Mouse (Mus musculus) midbrain, embryonic 16.5 days (tissue): ENCODE data around the gene Dclre1a. TPM values are rescaled to one million over a fixed set of nuclear protein-coding genes. Genes with fewer than 3 reads are reported as not detected.

Source experiments
- ATAC-seq: fragments of 200-750 bp; cut with Nextera tagmentation; 2 replicates; pipeline ENCODE4 v1.8.0; 2017; ENCODE audit warnings: moderate TSS enrichment
- H3K27ac ChIP-seq: fragments of 300-500 bp; sonication (generic); 2 replicates; pipeline ENCODE4 v1.5.1; 2014; ENCODE audit warnings: mild to moderate bottlenecking, low read length, mixed read lengths
- H3K27me3 ChIP-seq: fragments of 300-500 bp; sonication (generic); 2 replicates; pipeline ENCODE4 v1.6.1; 2014; ENCODE audit warnings: low read depth, low read length, mixed read lengths; ENCODE audit not compliant: control insufficient read depth, insufficient read depth
- H3K36me3 ChIP-seq: fragments of 300-500 bp; sonication (generic); 2 replicates; pipeline ENCODE4 v1.6.1; 2014; ENCODE audit warnings: mild to moderate bottlenecking, low read length, moderate library complexity, mixed read lengths; ENCODE audit not compliant: control insufficient read depth, insufficient read depth
- H3K4me1 ChIP-seq: fragments of 300-500 bp; sonication (generic); 2 replicates; pipeline ENCODE4 v1.6.1; 2014; ENCODE audit warnings: mild to moderate bottlenecking, low read length, mixed read lengths; ENCODE audit not compliant: control insufficient read depth, insufficient read depth
- H3K4me2 ChIP-seq: fragments of 300-500 bp; sonication (generic); 2 replicates; pipeline ENCODE4 v1.6.1; 2014; ENCODE audit warnings: mild to moderate bottlenecking, low read length, mixed read lengths
- H3K4me3 ChIP-seq: fragments of 300-500 bp; sonication (generic); 2 replicates; pipeline ENCODE4 v1.5.1; 2014; ENCODE audit warnings: low read depth, mild to moderate bottlenecking, low read length, moderate library complexity, mixed read lengths
- H3K9ac ChIP-seq: fragments of 300-500 bp; sonication (generic); 2 replicates; pipeline ENCODE4 v1.6.1; 2014; ENCODE audit warnings: low read depth, low read length, mixed read lengths
- H3K9me3 ChIP-seq: fragments of 300-500 bp; sonication (generic); replicated peaks from 2 replicates; pipeline ENCODE4 v1.6.1; 2014; ENCODE audit warnings: mild to moderate bottlenecking, low read length, mixed read lengths; ENCODE audit not compliant: control insufficient read depth, poor library complexity, severe bottlenecking
- WGBS: fragments of 180-500 bp; shearing (Covaris S2); extraction: QIAGEN DNeasy Blood & Tissue Kit; methylation state at CpG from one replicate; pipeline ENCODE4 v1.1.7; 2014; 5-methylcytosine and 5-hydroxymethylcytosine counted together
- polyA plus RNA-seq: library from polyadenylated mRNA; unstranded; fragments of >200 nt; fragmentation: Nextera tagmentation; extraction: Ambion mirVana; gene quantifications from 2 replicates; pipeline ENCODE4 v1.2.1, GENCODE M21; 2015

Dclre1a gene
- polyA plus RNA-seq, 1 experiment from 2014 or later, result 10.9 TPM

DNA sequence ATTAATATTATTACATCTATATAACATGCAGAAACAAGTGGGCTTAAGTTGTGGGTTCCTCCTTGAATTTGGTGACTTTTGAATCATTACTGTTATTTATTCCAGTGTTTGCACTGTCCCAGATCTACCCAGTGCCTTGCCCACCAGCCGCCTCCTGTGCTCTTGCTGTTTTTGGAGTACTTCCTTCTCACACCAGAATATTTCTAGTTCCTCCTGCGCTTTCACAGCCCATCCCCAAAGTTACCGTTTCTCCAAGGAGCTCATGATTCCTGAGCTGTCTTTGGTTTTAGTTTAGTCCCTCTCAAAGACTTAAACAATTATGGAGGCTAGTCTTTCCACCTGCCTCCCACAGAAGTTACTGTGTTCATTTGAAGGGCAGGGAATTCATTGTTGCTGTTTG is 15.4 kb upstream of the Dclre1a start:
- no peak overlapping the region for H3K27ac ChIP-seq
- ATAC-seq, result no peak
- no peak overlapping the region for H3K4me3 ChIP-seq
- H3K9me3 ChIP-seq, result no peaks in the 10 kb centered on the region
- no peaks in the 10 kb centered on the region for H3K27me3 ChIP-seq
- H3K9ac ChIP-seq, result no peak overlapping the region
- H3K36me3 ChIP-seq, result no peaks in the 10 kb centered on the region
- H3K4me1 ChIP-seq, result no peaks in the 10 kb centered on the region; the same call in 1 of the 2 replicates
- WGBS, result 94% methylated on average over 3 of the region's 3 CpGs
- no peak overlapping the region for H3K4me2 ChIP-seq

DNA sequence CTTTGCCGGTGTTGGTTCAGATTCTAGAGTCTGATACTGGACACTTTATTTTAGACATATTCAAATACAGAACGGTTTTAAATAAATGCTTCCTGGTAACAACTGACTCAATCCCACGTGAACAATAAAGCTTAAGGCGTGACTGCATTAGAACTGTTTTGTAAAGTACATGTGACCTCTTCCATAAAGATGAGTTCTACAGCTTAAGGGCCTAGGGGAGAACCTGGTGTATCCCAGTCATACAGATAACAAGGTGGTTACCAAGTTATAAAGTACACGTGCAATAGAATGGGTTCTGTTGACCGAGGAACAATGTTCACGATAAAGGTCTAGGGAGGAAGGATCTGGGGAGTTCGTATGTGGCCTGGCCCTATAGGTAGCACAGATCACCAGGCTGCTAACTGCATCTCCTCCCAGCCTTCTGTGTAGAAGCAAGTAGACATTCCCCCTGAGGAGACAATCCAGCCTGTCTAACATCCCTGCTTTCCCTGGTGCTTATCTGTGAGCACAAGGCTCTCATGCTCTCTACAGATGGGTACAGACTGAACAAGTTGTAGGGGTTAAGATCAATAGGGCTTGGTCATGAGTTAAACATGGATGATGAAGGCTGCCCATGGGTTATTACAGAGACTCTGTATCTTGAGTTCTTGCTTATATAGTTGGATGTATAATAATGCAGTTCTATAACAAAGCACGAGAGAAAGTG is 14.6 kb upstream of the Dclre1a start:
- H3K4me2 ChIP-seq, result no peak overlapping the region
- no peak overlapping the region for H3K4me3 ChIP-seq
- 92% methylated on average over 9 of the region's 9 CpGs for WGBS
- no peaks in the 10 kb centered on the region; the same call in 1 of the 2 replicates for H3K4me1 ChIP-seq
- H3K27me3 ChIP-seq, result no peaks in the 10 kb centered on the region
- no peaks in the 10 kb centered on the region for H3K9me3 ChIP-seq
- H3K36me3 ChIP-seq, result no peaks in the 10 kb centered on the region
- ATAC-seq, result no peak
- no peak overlapping the region for H3K27ac ChIP-seq
- H3K9ac ChIP-seq, result no peak overlapping the region

DNA sequence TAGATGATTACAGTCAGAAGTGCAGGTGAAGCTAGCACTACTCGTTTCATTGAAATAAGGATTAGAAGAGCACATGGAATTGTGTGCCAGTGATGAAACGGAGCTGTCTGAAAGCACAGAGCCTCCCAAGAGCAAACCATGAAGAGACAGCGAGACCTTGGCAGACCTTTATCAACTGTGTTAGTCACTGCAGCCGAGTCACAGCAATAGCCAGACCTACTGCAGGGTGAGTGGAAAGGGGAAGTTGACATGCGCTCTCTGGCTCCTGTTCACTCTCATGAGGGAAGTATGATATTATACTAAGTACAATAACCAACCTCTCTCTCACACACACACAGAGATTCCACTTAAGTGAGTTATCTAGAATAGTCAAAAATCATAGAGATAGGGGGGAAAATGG is 8.0 kb upstream of the Dclre1a start:
- Histone ChIP-seq H3K9me3 (no peaks in the 10 kb centered on the region), H3K4me1 (no peaks in the 10 kb centered on the region)
- 84% methylated on average over 5 of the region's 5 CpGs for WGBS

DNA sequence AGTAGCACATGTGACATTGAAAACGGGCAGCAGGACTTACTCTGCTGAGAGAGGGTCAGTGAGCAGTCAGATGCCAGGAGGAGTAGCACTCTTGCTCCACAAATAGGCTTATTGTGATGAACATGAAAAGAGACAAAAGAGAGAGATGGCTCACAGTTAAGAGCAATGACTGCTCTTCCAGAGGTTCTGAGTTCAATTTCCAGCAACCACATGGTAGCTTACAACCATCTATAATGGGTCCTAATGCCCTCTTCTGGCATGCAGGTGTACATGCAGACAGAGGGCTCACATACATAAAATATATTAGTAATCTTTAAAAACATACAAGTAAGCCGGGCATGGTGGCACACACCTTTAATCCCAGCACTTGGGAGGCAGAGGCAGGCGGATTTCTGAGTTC is 5.2 kb upstream of the Dclre1a start:
- no peak overlapping the region for H3K27ac ChIP-seq
- H3K4me3 ChIP-seq, result no peak overlapping the region
- H3K4me2 ChIP-seq, result no peak overlapping the region
- WGBS, result 98% methylated on average over 3 of the region's 3 CpGs
- no peaks in the 10 kb centered on the region for H3K27me3 ChIP-seq
- no peak for ATAC-seq
- no peaks in the 10 kb centered on the region for H3K9me3 ChIP-seq
- peaks cover 22% of the 10 kb centered on the region for H3K36me3 ChIP-seq
- no peak overlapping the region for H3K9ac ChIP-seq
- H3K4me1 ChIP-seq, result peaks cover 10% of the 10 kb centered on the region

More for the DNA sequence above, 8.0 kb upstream of the Dclre1a start:
- ATAC-seq, result no peak
- H3K9ac ChIP-seq, result no peak overlapping the region
- H3K27ac ChIP-seq, result no peak overlapping the region
- H3K27me3 ChIP-seq, result no peaks in the 10 kb centered on the region
- no peak overlapping the region for H3K4me3 ChIP-seq
- no peak overlapping the region for H3K4me2 ChIP-seq
- peaks cover 22% of the 10 kb centered on the region for H3K36me3 ChIP-seq

DNA sequence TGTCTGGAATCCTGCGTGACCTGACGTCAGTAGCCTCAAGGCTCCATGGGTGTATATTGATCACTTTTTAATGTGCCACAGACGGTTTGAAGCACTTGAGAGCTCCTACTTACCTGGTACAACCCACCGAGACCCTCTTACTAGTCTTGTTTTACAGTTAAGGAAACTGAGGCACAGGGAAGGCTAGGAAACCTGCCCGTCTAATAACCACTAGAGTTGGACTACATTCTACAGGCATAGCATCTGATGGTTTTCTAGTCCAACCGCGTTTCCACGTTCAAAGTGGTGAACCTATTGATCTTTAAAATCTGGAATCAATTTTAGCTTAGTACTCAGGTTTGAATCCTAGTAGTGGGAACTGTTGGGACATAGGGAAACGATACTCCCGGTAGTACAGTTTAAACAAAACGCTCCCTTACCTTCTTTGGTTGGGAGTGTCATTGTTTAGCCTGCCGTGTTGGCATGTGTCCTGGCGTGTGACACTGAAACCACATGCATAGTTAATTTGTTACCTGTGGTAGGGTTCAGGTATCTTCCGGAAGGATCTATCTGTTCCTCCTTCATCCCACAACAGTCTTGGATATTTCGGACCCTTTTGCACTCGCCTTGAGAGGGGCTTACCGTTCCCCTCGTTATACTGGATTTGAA is 1.1 kb upstream of the Dclre1a start:
- WGBS, result 22% methylated on average over 18 of the region's 18 CpGs
- H3K9me3 ChIP-seq, result no peaks in the 10 kb centered on the region
- peak; percentile 60 for ATAC-seq

DNA sequence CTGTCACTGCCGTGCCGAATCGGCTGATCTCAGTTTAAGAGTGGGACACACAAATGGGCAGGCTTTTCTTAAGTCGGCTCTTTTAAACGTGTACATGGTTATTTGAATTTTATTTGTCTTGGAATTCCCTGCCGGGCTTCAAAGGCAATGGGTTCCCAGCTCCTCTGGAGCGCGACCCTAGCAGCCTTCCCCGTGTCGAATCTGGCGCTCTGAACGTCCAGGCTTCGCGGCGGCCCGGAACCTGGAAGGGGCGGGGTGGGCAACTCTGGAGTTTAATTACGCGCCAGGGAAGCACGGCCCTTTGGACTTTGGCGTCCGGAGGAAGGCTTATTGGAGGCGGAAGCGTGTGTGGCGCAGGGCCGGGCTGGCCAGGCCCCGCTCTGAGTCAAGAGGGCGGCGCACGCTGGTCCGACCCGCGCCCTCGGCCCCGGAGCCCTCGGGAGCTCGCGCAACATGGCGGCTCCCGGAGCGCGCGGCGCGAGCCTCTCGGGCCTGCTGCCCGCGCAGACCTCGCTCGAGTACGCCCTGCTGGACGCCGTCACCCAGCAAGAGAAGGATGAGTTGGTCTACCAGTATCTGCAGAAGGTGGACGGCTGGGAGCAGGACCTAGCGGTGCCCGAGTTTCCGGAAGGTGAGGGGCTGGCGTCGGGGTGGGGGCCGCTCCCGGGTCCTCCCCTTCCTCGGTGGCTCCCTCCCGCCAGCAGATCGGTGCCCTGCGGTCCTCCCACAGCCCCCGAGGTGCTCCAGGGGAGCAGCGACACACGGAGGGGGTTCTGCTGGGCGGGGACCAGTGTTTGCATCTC is 409 bp upstream of the Dclre1a start, which contains the start of gene Nhlrc2:
TSS of gene Nhlrc2 (plus strand) at position 32 of the 803 bp plus-strand sequence.
- H3K9me3 ChIP-seq, result no peaks in the 10 kb centered on the region
- ATAC-seq, result peak; percentile 88

More for the DNA sequence above, 1.1 kb upstream of the Dclre1a start:
- peak overlapping the region; percentile 97 for H3K4me3 ChIP-seq
- peak overlapping the region; percentile 73 for H3K4me2 ChIP-seq
- H3K4me1 ChIP-seq, result peaks cover 17% of the 10 kb centered on the region
- peak overlapping the region; percentile 92 for H3K27ac ChIP-seq
- no peaks in the 10 kb centered on the region for H3K27me3 ChIP-seq
- H3K9ac ChIP-seq, result peak overlapping the region; percentile 88
- H3K36me3 ChIP-seq, result peaks cover 15% of the 10 kb centered on the region

DNA sequence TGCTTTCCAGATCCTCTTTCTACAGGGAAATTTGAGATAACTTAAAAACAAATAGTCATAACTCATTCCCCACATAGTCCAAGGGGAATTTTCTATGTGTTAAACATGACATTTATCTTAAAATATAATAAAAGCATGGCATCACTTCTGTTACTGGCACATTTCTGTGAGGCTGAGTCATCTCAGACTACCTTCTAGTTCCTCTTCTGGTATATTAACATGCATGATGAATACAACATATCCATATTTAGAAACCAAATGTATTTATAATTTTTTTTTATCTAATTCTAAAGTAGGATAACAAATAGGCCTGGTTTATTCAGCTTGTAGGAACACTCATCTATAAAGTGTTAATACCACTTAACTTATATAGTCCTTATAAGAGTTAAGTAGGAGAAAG is 2.0 kb downstream of the Dclre1a start:
- Histone ChIP-seq H3K27me3 (no peaks in the 10 kb centered on the region), H3K27ac (no peak overlapping the region), H3K4me1 (peaks cover 17% of the 10 kb centered on the region), H3K9ac (no peak overlapping the region), H3K4me2 (no peak overlapping the region), H3K36me3 (no peaks in the 10 kb centered on the region), H3K4me3 (no peak overlapping the region), H3K9me3 (no peaks in the 10 kb centered on the region)
- ATAC-seq, result no peak

More for the DNA sequence above, 409 bp upstream of the Dclre1a start, which contains the start of gene Nhlrc2:
- Histone ChIP-seq H3K4me2 (peak within 1 kb of the TSS; percentile 76), H3K4me3 (peak within 1 kb of the TSS; percentile 97), H3K27ac (peak within 1 kb of the TSS; percentile 92), H3K4me1 (peaks cover 17% of the 10 kb centered on the region), H3K27me3 (no peaks in the 10 kb centered on the region), H3K9ac (peak within 1 kb of the TSS; percentile 88), H3K36me3 (peaks cover 14% of the 10 kb centered on the region)
- under 1% methylated on average over 68 of the region's 69 CpGs for WGBS

DNA sequence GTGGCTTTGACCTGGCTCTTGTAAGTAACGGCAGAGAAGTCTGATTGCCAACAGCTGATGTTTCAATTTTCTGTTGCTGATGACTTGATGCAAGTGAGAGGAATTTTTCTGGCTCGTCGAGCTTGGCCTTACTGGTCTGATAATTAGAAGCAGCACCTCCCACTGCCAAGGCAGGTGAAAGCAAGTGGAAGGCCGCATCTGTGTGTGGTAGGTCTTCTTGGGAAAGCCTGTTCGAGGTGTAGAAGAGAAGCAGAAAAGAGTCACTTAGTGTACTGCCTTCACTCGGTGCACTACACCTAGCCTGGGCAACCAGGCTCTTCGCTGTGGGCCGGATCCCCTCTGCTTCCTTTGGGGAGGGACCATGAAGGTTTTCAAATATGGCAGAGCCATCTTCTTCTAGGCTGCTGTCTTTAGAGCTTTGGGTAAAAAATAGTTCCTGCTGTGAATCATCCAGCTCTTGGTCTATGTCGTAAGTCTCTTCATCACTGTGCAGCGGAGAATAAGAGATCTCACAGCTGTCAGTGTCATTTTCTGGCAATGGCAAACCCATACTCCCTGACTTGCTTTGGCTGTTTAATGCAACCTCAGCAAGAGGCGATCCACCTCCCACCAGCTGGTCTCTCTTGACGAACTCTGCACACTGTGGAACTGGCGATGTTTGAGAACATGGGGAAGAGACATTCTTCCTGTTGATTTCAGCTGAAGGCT is 3.2 kb downstream of the Dclre1a start:
- no peak overlapping the region for H3K9ac ChIP-seq
- 94% methylated on average over 13 of the region's 13 CpGs for WGBS
- no peaks in the 10 kb centered on the region for H3K9me3 ChIP-seq
- H3K36me3 ChIP-seq, result no peaks in the 10 kb centered on the region
- no peaks in the 10 kb centered on the region for H3K27me3 ChIP-seq
- H3K4me3 ChIP-seq, result no peak overlapping the region
- H3K27ac ChIP-seq, result no peak overlapping the region
- no peak for ATAC-seq
- H3K4me2 ChIP-seq, result no peak overlapping the region
- H3K4me1 ChIP-seq, result peaks cover 13% of the 10 kb centered on the region
